Mouse (Mus musculus) heart, embryonic 13.5 days (tissue): ENCODE results near the gene Swsap1. TPM values are rescaled to one million over a fixed set of nuclear protein-coding genes. Genes with fewer than 3 reads are reported as not detected.

Experiments
- ATAC-seq: fragments of 200-750 bp; cut with Nextera tagmentation; 2 replicates; pipeline ENCODE4 v1.8.0; 2017; ENCODE audit warnings: moderate TSS enrichment; ENCODE audit not compliant: insufficient number of reproducible peaks, low FRiP score, low TSS enrichment; ENCODE audit errors: extremely low read depth
- H3K27ac ChIP-seq: fragments of 300-500 bp; sonication (generic); replicated peaks from 2 replicates; pipeline ENCODE4 v1.5.1; 2015; ENCODE audit warnings: moderate library complexity, mild to moderate bottlenecking, inconsistent platforms
- H3K27me3 ChIP-seq: fragments of 300-500 bp; sonication (generic); replicated peaks from 2 replicates; pipeline ENCODE4 v1.6.1; 2015; ENCODE audit warnings: mild to moderate bottlenecking, inconsistent platforms
- H3K36me3 ChIP-seq: fragments of 300-500 bp; sonication (generic); 2 replicates; pipeline ENCODE4 v1.6.1; 2015; ENCODE audit warnings: mild to moderate bottlenecking, inconsistent platforms
- H3K4me1 ChIP-seq: fragments of 300-500 bp; sonication (generic); 2 replicates; pipeline ENCODE4 v1.6.1; 2015; ENCODE audit warnings: inconsistent platforms
- H3K4me2 ChIP-seq: fragments of 300-500 bp; sonication (generic); 2 replicates; pipeline ENCODE4 v1.6.1; 2015; ENCODE audit warnings: inconsistent platforms, mild to moderate bottlenecking, moderate library complexity
- H3K4me3 ChIP-seq: fragments of 300-500 bp; sonication (generic); 2 replicates; pipeline ENCODE4 v1.5.1; 2015; ENCODE audit warnings: moderate library complexity, mild to moderate bottlenecking, inconsistent platforms
- H3K9ac ChIP-seq: fragments of 300-500 bp; sonication (generic); 2 replicates; pipeline ENCODE4 v1.6.1; 2015; ENCODE audit warnings: inconsistent platforms, mild to moderate bottlenecking, moderate library complexity
- H3K9me3 ChIP-seq: fragments of 300-500 bp; sonication (generic); 2 replicates; pipeline ENCODE4 v1.6.1; 2016; ENCODE audit warnings: inconsistent platforms
- WGBS: fragments of 180-500 bp; shearing (Covaris S2); methylation state at CpG from one replicate; pipeline ENCODE4 v1.1.7; 2015; ENCODE audit warnings: mixed read lengths; 5-methylcytosine and 5-hydroxymethylcytosine counted together
- polyA plus RNA-seq: library from polyadenylated mRNA; unstranded; fragments of >200 nt; fragmentation: Nextera tagmentation; extraction: Ambion mirVana; gene quantifications from 2 replicates; pipeline ENCODE4 v1.2.1, GENCODE M21; 2015

Gene Swsap1
- polyA plus RNA-seq, 1 experiment from 2014 or later = 5.7 TPM

- no peak for ATAC-seq
- Histone ChIP-seq H3K27me3 (peaks cover 81% of the 10 kb centered on the region), H3K9me3 (no peaks in the 10 kb centered on the region), H3K36me3 (no peaks in the 10 kb centered on the region), H3K4me1 (peaks cover 23% of the 10 kb centered on the region), H3K4me2 (no peak overlapping the region), H3K27ac (no peak overlapping the region), H3K9ac (no peak overlapping the region), H3K4me3 (no peak overlapping the region)
- 75% methylated on average over 4 of the region's 4 CpGs for whole genome bisulfite sequencing
These were observed 36.7 kb downstream of the Swsap1 start for GRCm38 (mm10) chr9:21992227-21992626.

DNA sequence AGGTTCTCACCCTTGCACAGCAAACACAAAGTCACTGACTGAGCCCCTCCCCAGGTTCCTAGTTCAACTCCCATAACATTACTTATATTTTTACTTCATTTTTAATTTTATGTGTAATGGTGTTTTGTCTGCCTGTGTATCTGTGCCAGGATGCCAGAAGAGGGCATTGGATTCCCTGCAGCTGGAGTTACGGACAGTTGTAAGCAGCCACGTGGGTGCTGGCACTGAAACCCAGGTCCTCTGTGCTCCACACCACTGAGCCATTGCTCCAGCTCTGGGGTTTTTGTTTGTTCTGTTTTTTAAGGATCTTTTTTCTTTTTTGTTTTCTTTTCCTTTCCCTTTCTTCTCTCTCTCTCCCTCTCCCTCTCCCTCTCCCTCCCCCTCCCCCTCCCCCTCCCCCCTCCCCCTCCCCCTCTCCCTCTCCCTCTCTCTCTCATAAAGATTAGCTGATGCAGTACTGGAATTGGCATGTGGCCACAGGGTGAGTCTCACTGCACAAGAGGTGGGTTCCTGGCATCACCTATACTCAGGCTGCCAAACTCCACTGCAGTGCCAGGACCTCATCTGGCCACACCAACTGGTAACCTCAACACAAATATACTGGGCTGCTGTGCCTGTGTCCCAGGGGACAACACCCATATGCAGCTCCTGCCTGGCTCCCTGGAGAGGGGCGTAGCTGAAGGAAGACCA lies 40.8 kb downstream of the Swsap1 start:
- H3K9ac ChIP-seq = no peak overlapping the region
- peaks cover 62% of the 10 kb centered on the region for H3K27me3 ChIP-seq
- H3K36me3 ChIP-seq = no peaks in the 10 kb centered on the region
- H3K4me2 ChIP-seq = no peak overlapping the region
- no peaks in the 10 kb centered on the region for H3K4me1 ChIP-seq
- no peak overlapping the region for H3K4me3 ChIP-seq
- no peaks in the 10 kb centered on the region for H3K9me3 ChIP-seq
- 76% methylated on average over 3 of the region's 3 CpGs for WGBS
- H3K27ac ChIP-seq = no peak overlapping the region
- ATAC-seq = no peak

DNA sequence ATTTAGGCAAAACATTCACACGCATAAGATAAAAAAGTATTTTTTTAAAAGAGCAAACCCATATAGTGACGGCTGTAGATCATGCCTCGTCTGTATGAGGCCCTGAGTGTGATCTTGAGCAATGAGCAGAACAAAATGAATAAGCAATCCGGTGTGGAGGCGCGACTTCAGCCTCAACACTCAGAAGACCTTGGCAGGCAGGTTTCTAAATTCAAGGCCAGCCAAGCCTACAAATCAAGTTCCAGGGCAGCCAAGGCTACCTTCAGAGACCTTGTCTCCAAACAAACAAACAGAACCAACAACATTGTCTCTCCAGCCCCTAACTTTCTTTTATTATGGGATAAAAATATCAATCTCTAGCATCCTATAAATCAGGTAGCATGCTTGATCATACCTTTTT lies 44.7 kb downstream of the Swsap1 start:
- 85% methylated on average over 6 of the region's 6 CpGs for WGBS
- peaks cover 26% of the 10 kb centered on the region for H3K27me3 ChIP-seq
- no peak overlapping the region for H3K9ac ChIP-seq

DNA sequence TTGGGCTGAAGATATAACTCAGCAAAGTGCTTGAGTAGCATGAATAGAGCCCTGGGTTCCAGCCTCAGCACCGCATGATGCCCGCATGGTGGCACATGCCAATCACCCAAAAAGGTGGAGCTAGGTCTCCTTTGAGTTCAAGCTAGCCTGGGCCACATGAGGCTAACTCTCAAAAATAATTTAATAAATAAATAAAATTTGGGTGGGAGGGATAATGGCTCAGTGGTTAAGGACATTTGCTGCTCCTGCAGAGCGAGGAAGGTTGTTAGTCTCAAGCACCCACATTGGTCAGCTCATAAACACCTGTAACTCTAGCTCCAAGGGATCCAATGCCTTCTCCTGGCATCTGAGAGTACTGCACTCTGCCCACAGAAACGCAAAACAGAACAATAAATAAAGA lies 46.1 kb downstream of the Swsap1 start:
- H3K9ac ChIP-seq = no peak overlapping the region
- H3K4me2 ChIP-seq = no peak overlapping the region
- H3K27me3 ChIP-seq = peaks cover 24% of the 10 kb centered on the region
- no peak overlapping the region for H3K27ac ChIP-seq
- H3K36me3 ChIP-seq = peaks cover 28% of the 10 kb centered on the region
- no peaks in the 10 kb centered on the region for H3K9me3 ChIP-seq
- H3K4me3 ChIP-seq = no peak overlapping the region
- ATAC-seq = no peak
- WGBS = 82% methylated on average over 4 of the region's 4 CpGs
- H3K4me1 ChIP-seq = peaks cover 22% of the 10 kb centered on the region

More for the DNA sequence above, 44.7 kb downstream of the Swsap1 start:
- Histone ChIP-seq H3K9me3 (no peaks in the 10 kb centered on the region), H3K4me3 (no peak overlapping the region), H3K27ac (no peak overlapping the region), H3K36me3 (peaks cover 15% of the 10 kb centered on the region), H3K4me2 (no peak overlapping the region), H3K4me1 (peaks cover 22% of the 10 kb centered on the region)
- no peak for ATAC-seq

DNA sequence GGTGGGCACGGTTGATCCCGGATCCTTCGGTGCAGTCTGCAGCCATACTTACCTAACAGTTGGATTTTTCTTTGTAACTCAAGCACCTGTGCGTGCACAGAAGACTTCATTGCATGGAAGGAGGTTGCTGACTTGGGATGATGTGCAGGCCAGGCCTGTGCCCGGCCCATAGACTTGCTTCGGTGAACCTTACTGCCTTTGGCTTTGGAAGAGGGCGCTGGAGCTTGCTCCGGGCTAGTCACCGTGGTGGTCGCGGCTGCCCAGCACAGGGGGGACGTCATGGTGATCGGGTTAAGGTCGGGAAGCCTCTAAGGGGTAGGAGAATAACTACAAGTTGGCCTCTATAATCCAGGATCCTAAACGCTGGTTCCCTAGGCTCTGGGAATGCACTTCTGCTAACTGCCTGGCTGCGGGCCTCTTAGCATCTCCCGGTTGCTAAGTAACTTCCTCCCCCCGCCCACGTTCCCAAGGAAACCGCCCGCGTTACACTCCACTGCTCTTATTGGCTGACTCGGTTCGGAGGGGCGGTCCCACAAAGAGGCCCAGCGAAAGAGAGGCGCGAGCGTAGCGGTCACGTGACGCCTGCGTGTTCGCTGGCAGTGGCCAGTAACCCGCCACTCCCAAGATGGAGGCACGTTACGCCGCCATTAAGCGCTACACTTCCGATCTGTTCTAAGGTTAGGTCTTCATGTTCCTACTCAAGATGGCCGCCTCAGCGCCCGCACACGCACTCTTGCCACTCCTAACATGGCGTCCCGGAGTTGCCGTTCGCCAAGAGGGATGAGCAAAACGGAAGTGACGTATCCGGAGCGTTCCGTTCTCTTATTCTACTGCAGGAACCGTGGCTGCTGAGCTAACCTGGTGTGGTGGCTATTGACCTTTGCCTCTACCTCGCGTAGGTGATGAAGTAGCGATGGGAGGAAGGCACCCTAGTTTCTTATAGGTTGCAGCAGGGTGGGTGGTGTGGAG lies 46.9 kb downstream of the Swsap1 start, which contains the start of the genes Ccdc151 and Prkcsh:
Gene Ccdc151 (minus strand): TSS at position 441 of the 969 bp plus-strand sequence.
Gene Prkcsh (plus strand): TSS at position 613 of the 969 bp plus-strand sequence.
- Histone ChIP-seq H3K27ac (peak within 1 kb of the TSS; percentile 68), H3K27me3 (peaks cover 22% of the 10 kb centered on the region), H3K36me3 (peaks cover 37% of the 10 kb centered on the region), H3K4me1 (peaks cover 22% of the 10 kb centered on the region), H3K4me2 (peak within 1 kb of the TSS; percentile 93), H3K4me3 (peak within 1 kb of the TSS; percentile 75), H3K9me3 (no peaks in the 10 kb centered on the region), H3K9ac (peak within 1 kb of the TSS; percentile 85)
- 7% methylated on average over 57 of the region's 57 CpGs for WGBS
- peak; percentile 99 for ATAC-seq

GRCm38 (mm10) chr9:22003163-22003554 lies 47.6 kb downstream of the Swsap1 start:
- no peak for ATAC-seq
- no peaks in the 10 kb centered on the region for H3K9me3 ChIP-seq
- peak overlapping the region; percentile 68 for H3K27ac ChIP-seq
- peaks cover 16% of the 10 kb centered on the region; the same call in 1 of the 2 replicates for H3K27me3 ChIP-seq
- H3K4me2 ChIP-seq = peak overlapping the region; percentile 93
- H3K9ac ChIP-seq = peak overlapping the region; percentile 85
- peak overlapping the region; percentile 75 for H3K4me3 ChIP-seq
- WGBS = under 1% methylated on average over 18 of the region's 18 CpGs
- peaks cover 22% of the 10 kb centered on the region for H3K4me1 ChIP-seq
- peaks cover 43% of the 10 kb centered on the region for H3K36me3 ChIP-seq

DNA sequence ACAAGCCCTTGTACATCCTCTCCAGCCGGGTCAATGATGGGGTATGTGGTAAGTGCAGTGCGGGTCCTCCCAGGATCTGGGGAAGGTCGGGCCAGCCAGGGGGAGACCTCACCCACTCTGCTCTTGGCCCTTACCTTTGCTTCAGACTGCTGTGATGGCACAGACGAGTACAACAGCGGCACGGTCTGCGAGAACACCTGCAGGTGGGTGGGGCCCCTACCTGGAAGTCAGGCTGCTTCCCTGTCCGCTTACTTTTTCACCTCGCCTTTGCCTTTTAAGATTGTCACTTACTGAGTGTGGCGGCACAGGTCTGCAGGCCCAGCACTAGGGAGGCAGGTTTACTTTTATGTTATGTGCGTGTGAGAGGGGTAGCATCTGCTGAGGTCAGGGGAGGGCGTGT lies 49.0 kb downstream of the Swsap1 start:
- H3K27me3 ChIP-seq = peaks cover 7% of the 10 kb centered on the region; the same call in 1 of the 2 replicates
- 91% methylated on average over 12 of the region's 12 CpGs for WGBS
- no peak overlapping the region for H3K27ac ChIP-seq
- ATAC-seq = no peak
- H3K4me2 ChIP-seq = no peak overlapping the region
- peaks cover 22% of the 10 kb centered on the region for H3K4me1 ChIP-seq
- no peaks in the 10 kb centered on the region for H3K9me3 ChIP-seq
- no peak overlapping the region for H3K9ac ChIP-seq
- H3K36me3 ChIP-seq = peaks cover 57% of the 10 kb centered on the region
- no peak overlapping the region for H3K4me3 ChIP-seq

Other genes with a start within 250 kb of the Swsap1 start
- gene Ldlr, start 232.3 kb upstream of the Swsap1 start, polyA plus RNA-seq = 18.9 and 20.4 TPM in 2 replicates
- gene Spc24, start 195.5 kb upstream of the Swsap1 start, polyA plus RNA-seq = 84.8 and 96.7 TPM in 2 replicates
- 16.0 and 16.9 TPM in 2 replicates for gene Kank2, start 157.0 kb upstream of the Swsap1 start, polyA plus RNA-seq
- gene Angptl8, start 120.2 kb upstream of the Swsap1 start, polyA plus RNA-seq = 1.6 and 2.3 TPM in 2 replicates
- gene Dock6, start 103.1 kb upstream of the Swsap1 start, polyA plus RNA-seq = 48.4 and 50.3 TPM in 2 replicates
- 8.5 and 9.2 TPM in 2 replicates for gene Rab3d, start 37.6 kb upstream of the Swsap1 start, polyA plus RNA-seq
- gene Ccdc159, start 28.3 kb upstream of the Swsap1 start, polyA plus RNA-seq = 2.6 and 3.2 TPM in 2 replicates
- 41.5 and 47.8 TPM in 2 replicates for gene Tmem205, start 28.2 kb upstream of the Swsap1 start, polyA plus RNA-seq
- 5.1 and 5.2 TPM in 2 replicates for gene Plppr2, start 18.7 kb upstream of the Swsap1 start, polyA plus RNA-seq
- 7.3 and 8.5 TPM in 2 replicates for gene Epor, start 7.8 kb downstream of the Swsap1 start, polyA plus RNA-seq
- gene Rgl3, start 33.7 kb downstream of the Swsap1 start, polyA plus RNA-seq = 0.68 and 0.71 TPM in 2 replicates
- gene Ccdc151, start 46.9 kb downstream of the Swsap1 start, polyA plus RNA-seq = 0.22 and 0.36 TPM in 2 replicates
- gene Prkcsh, start 47.1 kb downstream of the Swsap1 start, polyA plus RNA-seq = 76.9 and 80.6 TPM in 2 replicates
- 0.28 and 0.41 TPM in 2 replicates for gene Elavl3, start 96.3 kb downstream of the Swsap1 start, polyA plus RNA-seq
- not detected in 2 replicates for gene Gm49318, start 115.5 kb downstream of the Swsap1 start, polyA plus RNA-seq
- gene Zfp653, start 115.6 kb downstream of the Swsap1 start, polyA plus RNA-seq = 9.5 TPM in 2 replicates
- 49.5 and 53.7 TPM in 2 replicates for gene Ecsit, start 129.7 kb downstream of the Swsap1 start, polyA plus RNA-seq
- gene Cnn1, start 143.5 kb downstream of the Swsap1 start, polyA plus RNA-seq = 250 and 292 TPM in 2 replicates
- gene Elof1, start 161.4 kb downstream of the Swsap1 start, polyA plus RNA-seq = 106 and 125 TPM in 2 replicates
- 9.0 and 10.9 TPM in 2 replicates for gene Acp5, start 180.0 kb downstream of the Swsap1 start, polyA plus RNA-seq
- 46.0 and 52.0 TPM in 2 replicates for gene Pigyl, start 201.1 kb downstream of the Swsap1 start, polyA plus RNA-seq
- gene Zfp872, start 232.3 kb downstream of the Swsap1 start, polyA plus RNA-seq = 0.08 and 0.24 TPM in 2 replicates